Mouse (Mus musculus) CD4-positive, CD25-positive, alpha-beta regulatory T cell, adult 2 months (primary cell): Measurements from ENCODE around the gene Cdc27.
A peak's percentile ranks its signal among the peaks of the same experiment; 100 is the strongest.
"Not testable (repeated sequence)": the region's sequence is repeated elsewhere in the genome, so short reads cannot be mapped to it uniquely, and the experiment has no call there.

Source experiments
- DNase-seq: peaks from one replicate; pipeline ENCODE4 v3.0.0-alpha.2; 2012; ENCODE audit warnings: low read depth, low spot score

Cdc27 gene

GRCm38 (mm10) chr11:104571373-104571772 is 21.0 kb upstream of the Cdc27 start:
- peak; percentile 26 for DNase-seq

GRCm38 (mm10) chr11:104570515-104570914 is 20.1 kb upstream of the Cdc27 start:
- not testable (repeated sequence) for DNase-seq

GRCm38 (mm10) chr11:104568326-104568725 is 17.9 kb upstream of the Cdc27 start:
- no peak for DNase-seq

GRCm38 (mm10) chr11:104567736-104568135 is 17.3 kb upstream of the Cdc27 start:
- no peak for DNase-seq

GRCm38 (mm10) chr11:104566796-104567195 is 16.4 kb upstream of the Cdc27 start:
- no peak for DNase-seq

- DNase-seq, result no peak
These were observed 15.7 kb upstream of the Cdc27 start for GRCm38 (mm10) chr11:104566097-104566496.

GRCm38 (mm10) chr11:104565172-104565571 is 14.8 kb upstream of the Cdc27 start:
- DNase-seq, result no peak

- DNase-seq, result no peak
These were observed 13.1 kb upstream of the Cdc27 start for GRCm38 (mm10) chr11:104563496-104563895.

GRCm38 (mm10) chr11:104560971-104561370 is 10.6 kb upstream of the Cdc27 start:
- no peak for DNase-seq

GRCm38 (mm10) chr11:104558651-104559403 is 8.4 kb upstream of the Cdc27 start:
- no peak for DNase-seq

- DNase-seq, result no peak
These were observed 7.6 kb upstream of the Cdc27 start for GRCm38 (mm10) chr11:104558065-104558464.

GRCm38 (mm10) chr11:104549438-104550405 is 698 bp downstream of the Cdc27 start:
- DNase-seq, result peak; percentile 70

GRCm38 (mm10) chr11:104547502-104547901 is 2.9 kb downstream of the Cdc27 start:
- DNase-seq, result no peak

GRCm38 (mm10) chr11:104544507-104544906 is 5.9 kb downstream of the Cdc27 start:
- no peak for DNase-seq

GRCm38 (mm10) chr11:104543337-104543736 is 7.1 kb downstream of the Cdc27 start:
- DNase-seq, result not testable (repeated sequence)

- DNase-seq, result no peak
These were observed 10.6 kb downstream of the Cdc27 start for GRCm38 (mm10) chr11:104539811-104540210.

- DNase-seq, result no peak
These were observed 12.4 kb downstream of the Cdc27 start for GRCm38 (mm10) chr11:104537945-104538555.

- DNase-seq, result no peak
These were observed 13.6 kb downstream of the Cdc27 start for GRCm38 (mm10) chr11:104536843-104537242.

GRCm38 (mm10) chr11:104525935-104526334 is 24.5 kb downstream of the Cdc27 start:
- no peak for DNase-seq

- peak; percentile 4 for DNase-seq
These were observed 38.0 kb downstream of the Cdc27 start for GRCm38 (mm10) chr11:104512436-104512835.

GRCm38 (mm10) chr11:104510606-104511005 is 39.8 kb downstream of the Cdc27 start:
- DNase-seq, result peak; percentile 66

- no peak for DNase-seq
These were observed 42.0 kb downstream of the Cdc27 start for GRCm38 (mm10) chr11:104508455-104508854.
